ENCODE assay signal across 19 mouse cellular contexts in the genomic region with DNA sequence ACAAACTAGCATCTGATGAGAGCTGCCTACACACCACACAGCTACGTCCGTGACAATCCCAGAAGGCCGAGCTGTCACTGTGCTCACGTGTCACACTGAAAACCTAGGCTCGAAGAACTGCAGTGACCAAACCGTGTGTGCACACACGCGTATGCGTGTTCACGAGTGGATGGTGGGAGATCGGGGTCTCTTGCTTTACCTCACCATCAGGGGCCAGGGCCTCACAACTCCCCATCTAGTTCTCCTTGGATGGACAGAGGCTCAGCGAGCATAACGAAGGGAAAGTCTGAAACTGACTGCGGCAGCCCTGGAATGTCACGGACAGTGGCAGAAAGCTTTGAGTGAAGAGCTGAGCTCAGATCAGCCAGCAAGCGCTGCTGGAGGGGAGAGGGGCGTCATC.
DNase-seq lines count a peak whose midpoint lies in the region; ATAC-seq and TF ChIP-seq lines count a peak whose summit lies in the region.
"Had no signal": no experiment of that assay in that cellular context is flagged by ENCODE, and none has a peak within 500 bp of the region (broad histone marks: within the 10 kb centered on the region; RNA-seq: fewer than 3 reads in every experiment).

No protein-coding gene starts in this region.

- H3K27me3 ChIP-seq in hindbrain, embryonic 10.5 days (ENCODE audit: insufficient read depth, poor library complexity, severe bottlenecking): no peaks in the 10 kb centered on the region
- no peaks in the 10 kb centered on the region for H3K27me3 ChIP-seq in hindbrain, embryonic 14.5 days (ENCODE audit: control insufficient read depth, insufficient read depth, low read length)
- no peaks in the 10 kb centered on the region for H3K27me3 ChIP-seq in stomach, embryonic 16.5 days (ENCODE audit: control insufficient read depth, insufficient read depth, low read length)
- H3K27me3 ChIP-seq in stomach, postnatal 0 days (ENCODE audit: control insufficient read depth, insufficient read depth, low read length): no peaks in the 10 kb centered on the region
- H3K27me3 ChIP-seq: limb, embryonic 12.5 days; liver, embryonic 12.5 days had no signal

- no peaks in the 10 kb centered on the region for H3K36me3 ChIP-seq in hindbrain, embryonic 10.5 days
- no peaks in the 10 kb centered on the region for H3K36me3 ChIP-seq in hindbrain, embryonic 14.5 days (replicated peaks; ENCODE audit: control insufficient read depth, insufficient read depth)
- H3K36me3 ChIP-seq in stomach, embryonic 16.5 days (ENCODE audit: control insufficient read depth, insufficient read depth, low read length): no peaks in the 10 kb centered on the region
- no peaks in the 10 kb centered on the region for H3K36me3 ChIP-seq in stomach, postnatal 0 days (ENCODE audit: control insufficient read depth, insufficient read depth, low read length)
- H3K36me3 ChIP-seq: limb, embryonic 12.5 days; liver, embryonic 12.5 days had no signal

- TF ChIP-seq CTCF in stomach, postnatal 0 days (IDR thresholded peaks at IDR 0.05; ENCODE audit: low read depth): no peak

- H3K4me1 ChIP-seq in hindbrain, embryonic 10.5 days (replicated peaks): peaks cover 20% of the 10 kb centered on the region
- no peaks in the 10 kb centered on the region for H3K4me1 ChIP-seq in hindbrain, embryonic 14.5 days (replicated peaks; ENCODE audit: control insufficient read depth, insufficient read depth, low read length)
- H3K4me1 ChIP-seq in stomach, embryonic 16.5 days (ENCODE audit: control insufficient read depth, insufficient read depth, low read length): peaks cover 20% of the 10 kb centered on the region
- H3K4me1 ChIP-seq in stomach, postnatal 0 days (replicated peaks; ENCODE audit: control insufficient read depth, insufficient read depth): 0 out of 2 replicates have a peak, but pooled peaks cover 4% of the 10 kb centered on the region

- no peak overlapping the region for H3K4me3 ChIP-seq in hindbrain, embryonic 10.5 days
- H3K4me3 ChIP-seq in hindbrain, embryonic 14.5 days (replicated peaks; ENCODE audit: low read length): no peak overlapping the region
- H3K4me3 ChIP-seq in stomach, embryonic 16.5 days (replicated peaks; ENCODE audit: low read length): no peak overlapping the region
- H3K4me3 ChIP-seq in stomach, postnatal 0 days (ENCODE audit: low read depth, low read length): no peak overlapping the region
- H3K4me3 ChIP-seq: limb, embryonic 12.5 days; liver, embryonic 12.5 days had no signal

- no peak for TF ChIP-seq EP300 in stomach, postnatal 0 days (optimal IDR thresholded peaks at IDR 0.05)

- no peak overlapping the region for H3K4me2 ChIP-seq in hindbrain, embryonic 14.5 days (replicated peaks)
- H3K4me2 ChIP-seq in stomach, embryonic 16.5 days (ENCODE audit: low read depth, low read length): no peak overlapping the region
- no peak overlapping the region for H3K4me2 ChIP-seq in stomach, postnatal 0 days (replicated peaks; ENCODE audit: low read depth)
- H3K4me2 ChIP-seq: limb, embryonic 12.5 days; liver, embryonic 12.5 days had no signal

- no peak for DNase-seq in frontal cortex, adult 2 months (ENCODE audit: extremely low spot score in 1 of 2, low spot score in 1 of 2)
- no peak for DNase-seq in hindbrain, embryonic 10.5 days (ENCODE audit: low spot score)
- no peak for DNase-seq in hindbrain, embryonic 14.5 days (ENCODE audit: low spot score)
- no peak for DNase-seq in stomach, postnatal 0 days (ENCODE audit: low spot score)
- DNase-seq: cerebellum, adult 18-20 months; cerebellum, postnatal 25 days; embryo, embryonic 11 days; forebrain, postnatal 0 days; gastrocnemius, postnatal 14 days; heart, postnatal 36 days; kidney, postnatal 36 days; lung, adult 2 months; thymus, postnatal 36 days had no signal

- H3K27ac ChIP-seq in hindbrain, embryonic 10.5 days: peak overlapping the region; percentile 8; the same call in 1 of the 2 replicates
- no peak overlapping the region for H3K27ac ChIP-seq in hindbrain, embryonic 14.5 days
- H3K27ac ChIP-seq in stomach, embryonic 16.5 days (ENCODE audit: low read length): no peak overlapping the region
- no peak overlapping the region for H3K27ac ChIP-seq in stomach, postnatal 0 days (replicated peaks)
- H3K27ac ChIP-seq: limb, embryonic 12.5 days; liver, embryonic 12.5 days had no signal

- ATAC-seq in frontal cortex, adult (ENCODE audit: low TSS enrichment): 0 out of 2 replicates have a peak, but pooled peaks have one; percentile 38
- no peak for ATAC-seq in hindbrain, embryonic 14.5 days (ENCODE audit: low FRiP score)
- no peak for ATAC-seq in stomach, embryonic 16.5 days (ENCODE audit: insufficient read depth, low FRiP score)
- no peak for ATAC-seq in stomach, postnatal 0 days (ENCODE audit: low FRiP score, low TSS enrichment)
- no peak for ATAC-seq in erythroblast, adult 5-6 weeks (replicated peaks; ENCODE audit: low FRiP score, poor library complexity, severe bottlenecking)
- ATAC-seq: forebrain, postnatal 0 days; intestine, embryonic 16.5 days; liver, embryonic 12.5 days had no signal

- WGBS in hindbrain, embryonic 10.5 days: 87% methylated on average over 17 of the region's 17 CpGs
- 81% methylated on average over 17 of the region's 17 CpGs for WGBS in hindbrain, embryonic 14.5 days
- 91% methylated on average over 17 of the region's 17 CpGs for WGBS in stomach, embryonic 16.5 days
- WGBS in stomach, postnatal 0 days: 87% methylated on average over 17 of the region's 17 CpGs

- H3K9ac ChIP-seq in hindbrain, embryonic 14.5 days: no peak overlapping the region
- 0 out of 2 replicates have a peak overlapping the region, but pooled peaks have one; percentile 21 for H3K9ac ChIP-seq in stomach, embryonic 16.5 days (ENCODE audit: low read length)
- no peak overlapping the region for H3K9ac ChIP-seq in stomach, postnatal 0 days (ENCODE audit: low read length)
- H3K9ac ChIP-seq: forebrain, postnatal 0 days; limb, embryonic 12.5 days; liver, embryonic 12.5 days had no signal

- H3K9me3 ChIP-seq in hindbrain, embryonic 10.5 days: no peaks in the 10 kb centered on the region
- no peaks in the 10 kb centered on the region for H3K9me3 ChIP-seq in hindbrain, embryonic 14.5 days (ENCODE audit: control insufficient read depth, low read length)
- H3K9me3 ChIP-seq in stomach, embryonic 16.5 days (replicated peaks; ENCODE audit: control insufficient read depth, low read length): no peaks in the 10 kb centered on the region
- no peaks in the 10 kb centered on the region for H3K9me3 ChIP-seq in stomach, postnatal 0 days (ENCODE audit: control insufficient read depth, low read length)
- H3K9me3 ChIP-seq: limb, embryonic 12.5 days; liver, embryonic 12.5 days had no signal
